Mouse (Mus musculus) effector memory CD4-positive, alpha-beta T cell, adult 5 months (primary cell): ENCODE results near the gene Gm10220. TPM values are rescaled to one million over a fixed set of nuclear protein-coding genes. Genes with fewer than 3 reads are reported as not detected.

ENCODE experiments used
- polyA plus RNA-seq: library from polyadenylated mRNA; unstranded; fragments of 100-300 nt; shearing (Covaris generic); gene quantifications from one replicate; pipeline ENCODE4 v1.2.1, GENCODE M21; 2017

Gene Gm10220
- not detected for polyA plus RNA-seq

GRCm38 (mm10) chr5:26121321-26121720 is at the start of gene Gm10220:
TSS of gene Gm10220 (minus strand) at chr5:26121421.

GRCm38 (mm10) chr5:26105262-26105661 is 16.0 kb downstream of the Gm10220 start, which contains the start of gene 5031410I06Rik:
TSS of gene 5031410I06Rik (minus strand) at chr5:26105362.

GRCm38 (mm10) chr5:26089191-26089590 is 32.0 kb downstream of the Gm10220 start, which contains the start of gene Gm10471:
TSS of gene Gm10471 (minus strand) at chr5:26089291.

Other genes with a start within 250 kb of the Gm10220 start
- not detected for gene Gm21663, start 179.0 kb downstream of the Gm10220 start, polyA plus RNA-seq
- not detected for gene Gm21671, start 167.0 kb downstream of the Gm10220 start, polyA plus RNA-seq
- not detected for gene Gm21680, start 148.8 kb downstream of the Gm10220 start, polyA plus RNA-seq
- not detected for gene Gm21698, start 132.8 kb downstream of the Gm10220 start, polyA plus RNA-seq
- gene Gm1979, start 116.6 kb downstream of the Gm10220 start, polyA plus RNA-seq = not detected
- not detected for gene Gm5862, start 98.5 kb downstream of the Gm10220 start, polyA plus RNA-seq
- not detected for gene Speer4a, start 81.9 kb downstream of the Gm10220 start, polyA plus RNA-seq
- gene Gm7347, start 62.8 kb downstream of the Gm10220 start, polyA plus RNA-seq = not detected
- not detected for gene Gm10471, start 32.1 kb downstream of the Gm10220 start, polyA plus RNA-seq
- gene 5031410I06Rik, start 16.1 kb downstream of the Gm10220 start, polyA plus RNA-seq = not detected
- not detected for gene Gm7361, start 136.3 kb upstream of the Gm10220 start, polyA plus RNA-seq